Mouse (Mus musculus): ENCODE data around the gene Lyrm7. TPM values are rescaled to one million over a fixed set of nuclear protein-coding genes. Genes with fewer than 3 reads are reported as not detected.

The Lyrm7 gene
- polyA plus RNA-seq, 1 experiment from 2014 or later, result 17.6 TPM

- 48% methylated on average over 5 of the region's 5 CpGs for WGBS
- H3K36me3 ChIP-seq (ENCODE audit: control insufficient read depth, insufficient read depth), result no peaks in the 10 kb centered on the region
- no peaks in the 10 kb centered on the region for H3K9me3 ChIP-seq (ENCODE audit: control insufficient read depth, low read length)
- no peak for ATAC-seq
- no peak overlapping the region for H3K4me2 ChIP-seq (ENCODE audit: low read length)
- no peaks in the 10 kb centered on the region for H3K27me3 ChIP-seq (replicated peaks; ENCODE audit: control insufficient read depth, insufficient read depth, low read length)
- no peak overlapping the region for H3K4me3 ChIP-seq (replicated peaks; ENCODE audit: low read length)
- no peak overlapping the region for H3K9ac ChIP-seq (replicated peaks; ENCODE audit: low read depth, low read length)
- H3K4me1 ChIP-seq (replicated peaks; ENCODE audit: control insufficient read depth, insufficient read depth, low read length), result no peaks in the 10 kb centered on the region
- no peak overlapping the region for H3K27ac ChIP-seq (ENCODE audit: low read length)
Observed at GRCm38 (mm10) chr11:54884937-54885336, 24.2 kb upstream of the Lyrm7 start.

- Histone ChIP-seq H3K4me1 (replicated peaks; ENCODE audit: control insufficient read depth, insufficient read depth, low read length) (no peaks in the 10 kb centered on the region), H3K36me3 (ENCODE audit: control insufficient read depth, insufficient read depth) (no peaks in the 10 kb centered on the region), H3K4me3 (replicated peaks; ENCODE audit: low read length) (no peak overlapping the region), H3K27me3 (replicated peaks; ENCODE audit: control insufficient read depth, insufficient read depth, low read length) (no peaks in the 10 kb centered on the region), H3K9ac (replicated peaks; ENCODE audit: low read depth, low read length) (no peak overlapping the region), H3K27ac (ENCODE audit: low read length) (no peak overlapping the region), H3K9me3 (ENCODE audit: control insufficient read depth, low read length) (no peaks in the 10 kb centered on the region), H3K4me2 (ENCODE audit: low read length) (no peak overlapping the region)
- 85% methylated on average over 5 of the region's 5 CpGs for WGBS
- ATAC-seq, result no peak
Observed at GRCm38 (mm10) chr11:54884197-54884828, 23.6 kb upstream of the Lyrm7 start.

- H3K36me3 ChIP-seq (ENCODE audit: control insufficient read depth, insufficient read depth), result no peaks in the 10 kb centered on the region
Observed at GRCm38 (mm10) chr11:54882671-54883070, 22.0 kb upstream of the Lyrm7 start.

GRCm38 (mm10) chr11:54881051-54881474, 20.3 kb upstream of the Lyrm7 start:
- no peak overlapping the region for H3K4me3 ChIP-seq (replicated peaks; ENCODE audit: low read length)
- no peaks in the 10 kb centered on the region for H3K9me3 ChIP-seq (ENCODE audit: control insufficient read depth, low read length)
- 3% methylated on average over 2 of the region's 2 CpGs for WGBS
- no peaks in the 10 kb centered on the region for H3K27me3 ChIP-seq (replicated peaks; ENCODE audit: control insufficient read depth, insufficient read depth, low read length)
- ATAC-seq, result no peak
- H3K36me3 ChIP-seq (ENCODE audit: control insufficient read depth, insufficient read depth), result no peaks in the 10 kb centered on the region
- H3K4me1 ChIP-seq (replicated peaks; ENCODE audit: control insufficient read depth, insufficient read depth, low read length), result no peaks in the 10 kb centered on the region
- no peak overlapping the region for H3K4me2 ChIP-seq (ENCODE audit: low read length)
- no peak overlapping the region for H3K27ac ChIP-seq (ENCODE audit: low read length)
- H3K9ac ChIP-seq (replicated peaks; ENCODE audit: low read depth, low read length), result no peak overlapping the region

More at GRCm38 (mm10) chr11:54882671-54883070, 22.0 kb upstream of the Lyrm7 start:
- H3K9me3 ChIP-seq (ENCODE audit: control insufficient read depth, low read length), result no peaks in the 10 kb centered on the region
- no peak overlapping the region for H3K4me2 ChIP-seq (ENCODE audit: low read length)
- H3K27ac ChIP-seq (ENCODE audit: low read length), result no peak overlapping the region
- WGBS, result 47% methylated on average over 8 of the region's 8 CpGs
- ATAC-seq, result no peak
- no peak overlapping the region for H3K4me3 ChIP-seq (replicated peaks; ENCODE audit: low read length)
- no peaks in the 10 kb centered on the region for H3K4me1 ChIP-seq (replicated peaks; ENCODE audit: control insufficient read depth, insufficient read depth, low read length)
- H3K27me3 ChIP-seq (replicated peaks; ENCODE audit: control insufficient read depth, insufficient read depth, low read length), result no peaks in the 10 kb centered on the region
- H3K9ac ChIP-seq (replicated peaks; ENCODE audit: low read depth, low read length), result no peak overlapping the region

GRCm38 (mm10) chr11:54879922-54880321, 19.2 kb upstream of the Lyrm7 start:
- Histone ChIP-seq H3K4me1 (replicated peaks; ENCODE audit: control insufficient read depth, insufficient read depth, low read length) (no peaks in the 10 kb centered on the region), H3K4me3 (replicated peaks; ENCODE audit: low read length) (no peak overlapping the region), H3K4me2 (ENCODE audit: low read length) (no peak overlapping the region), H3K9ac (replicated peaks; ENCODE audit: low read depth, low read length) (no peak overlapping the region), H3K36me3 (ENCODE audit: control insufficient read depth, insufficient read depth) (no peaks in the 10 kb centered on the region), H3K27ac (ENCODE audit: low read length) (no peak overlapping the region), H3K9me3 (ENCODE audit: control insufficient read depth, low read length) (no peaks in the 10 kb centered on the region), H3K27me3 (replicated peaks; ENCODE audit: control insufficient read depth, insufficient read depth, low read length) (no peaks in the 10 kb centered on the region)
- ATAC-seq, result no peak
- WGBS, result 89% methylated on average over 10 of the region's 10 CpGs

GRCm38 (mm10) chr11:54879434-54879833, 18.7 kb upstream of the Lyrm7 start:
- H3K4me3 ChIP-seq (replicated peaks; ENCODE audit: low read length), result no peak overlapping the region
- no peaks in the 10 kb centered on the region for H3K9me3 ChIP-seq (ENCODE audit: control insufficient read depth, low read length)
- no peaks in the 10 kb centered on the region for H3K4me1 ChIP-seq (replicated peaks; ENCODE audit: control insufficient read depth, insufficient read depth, low read length)
- no peak overlapping the region for H3K9ac ChIP-seq (replicated peaks; ENCODE audit: low read depth, low read length)
- 40% methylated on average over 4 of the region's 4 CpGs for WGBS
- no peak overlapping the region for H3K27ac ChIP-seq (ENCODE audit: low read length)
- peak; percentile 54; the same call in 1 of the 2 replicates for ATAC-seq
- H3K27me3 ChIP-seq (replicated peaks; ENCODE audit: control insufficient read depth, insufficient read depth, low read length), result no peaks in the 10 kb centered on the region
- no peaks in the 10 kb centered on the region for H3K36me3 ChIP-seq (ENCODE audit: control insufficient read depth, insufficient read depth)
- no peak overlapping the region for H3K4me2 ChIP-seq (ENCODE audit: low read length)

GRCm38 (mm10) chr11:54878893-54879292, 18.2 kb upstream of the Lyrm7 start:
- H3K4me2 ChIP-seq (ENCODE audit: low read length), result no peak overlapping the region
- H3K4me1 ChIP-seq (replicated peaks; ENCODE audit: control insufficient read depth, insufficient read depth, low read length), result no peaks in the 10 kb centered on the region
- H3K27ac ChIP-seq (ENCODE audit: low read length), result no peak overlapping the region
- H3K27me3 ChIP-seq (replicated peaks; ENCODE audit: control insufficient read depth, insufficient read depth, low read length), result no peaks in the 10 kb centered on the region
- H3K4me3 ChIP-seq (replicated peaks; ENCODE audit: low read length), result no peak overlapping the region
- no peak overlapping the region for H3K9ac ChIP-seq (replicated peaks; ENCODE audit: low read depth, low read length)
- WGBS, result 84% methylated on average over 6 of the region's 6 CpGs
- ATAC-seq, result no peak
- peaks cover 4% of the 10 kb centered on the region for H3K36me3 ChIP-seq (ENCODE audit: control insufficient read depth, insufficient read depth)
- H3K9me3 ChIP-seq (ENCODE audit: control insufficient read depth, low read length), result no peaks in the 10 kb centered on the region

GRCm38 (mm10) chr11:54876031-54876430, 15.3 kb upstream of the Lyrm7 start:
- Histone ChIP-seq H3K36me3 (ENCODE audit: control insufficient read depth, insufficient read depth) (peaks cover 23% of the 10 kb centered on the region), H3K9me3 (ENCODE audit: control insufficient read depth, low read length) (no peaks in the 10 kb centered on the region), H3K27me3 (replicated peaks; ENCODE audit: control insufficient read depth, insufficient read depth, low read length) (no peaks in the 10 kb centered on the region), H3K4me1 (replicated peaks; ENCODE audit: control insufficient read depth, insufficient read depth, low read length) (no peaks in the 10 kb centered on the region), H3K4me3 (replicated peaks; ENCODE audit: low read length) (no peak overlapping the region), H3K27ac (ENCODE audit: low read length) (no peak overlapping the region), H3K9ac (replicated peaks; ENCODE audit: low read depth, low read length) (no peak overlapping the region), H3K4me2 (ENCODE audit: low read length) (no peak overlapping the region)
- WGBS, result 90% methylated on average over 5 of the region's 5 CpGs
- no peak for ATAC-seq

- Histone ChIP-seq H3K9me3 (ENCODE audit: control insufficient read depth, low read length) (no peaks in the 10 kb centered on the region), H3K4me2 (ENCODE audit: low read length) (no peak overlapping the region), H3K27ac (ENCODE audit: low read length) (no peak overlapping the region), H3K27me3 (replicated peaks; ENCODE audit: control insufficient read depth, insufficient read depth, low read length) (no peaks in the 10 kb centered on the region), H3K36me3 (ENCODE audit: control insufficient read depth, insufficient read depth) (peaks cover 29% of the 10 kb centered on the region), H3K4me1 (replicated peaks; ENCODE audit: control insufficient read depth, insufficient read depth, low read length) (peaks cover 22% of the 10 kb centered on the region), H3K4me3 (replicated peaks; ENCODE audit: low read length) (no peak overlapping the region), H3K9ac (replicated peaks; ENCODE audit: low read depth, low read length) (no peak overlapping the region)
- no peak for ATAC-seq
- 70% methylated on average over 7 of the region's 7 CpGs for WGBS
Observed at GRCm38 (mm10) chr11:54871831-54872537, 11.3 kb upstream of the Lyrm7 start.
